Mouse (Mus musculus) liver, postnatal 0 days (tissue): ENCODE measurements around the gene Clp1. TPM values are rescaled to one million over a fixed set of nuclear protein-coding genes. Genes with fewer than 3 reads are reported as not detected.
"Not testable (repeated sequence)": the region's sequence is repeated elsewhere in the genome, so short reads cannot be mapped to it uniquely, and the experiment has no call there.

ENCODE experiments used
- ATAC-seq: fragments of 200-750 bp; cut with Nextera tagmentation; 2 replicates; pipeline ENCODE4 v1.8.0; 2017; ENCODE audit warnings: mild to moderate bottlenecking, moderate library complexity
- DNase-seq: peaks from one replicate; pipeline ENCODE4 v3.0.0-alpha.2; 2016
- H3K27ac ChIP-seq: fragments of 300-500 bp; sonication (generic); 2 replicates; pipeline ENCODE4 v1.5.1; 2014; ENCODE audit warnings: antibody characterized with exemption, moderate library complexity, mild to moderate bottlenecking, low read depth
- H3K27me3 ChIP-seq: fragments of 300-500 bp; sonication (generic); 2 replicates; pipeline ENCODE4 v1.6.1; 2014; ENCODE audit warnings: low read length, control low read depth, mixed read lengths; ENCODE audit not compliant: insufficient read depth
- H3K36me3 ChIP-seq: fragments of 300-500 bp; sonication (generic); replicated peaks from 2 replicates; pipeline ENCODE4 v1.6.1; 2014; ENCODE audit warnings: mild to moderate bottlenecking, control low read depth, low read length, moderate library complexity, mixed read lengths; ENCODE audit not compliant: insufficient read depth
- H3K4me1 ChIP-seq: fragments of 300-500 bp; sonication (generic); 2 replicates; pipeline ENCODE4 v1.6.1; 2014; ENCODE audit warnings: antibody characterized with exemption, mild to moderate bottlenecking, control low read depth; ENCODE audit not compliant: insufficient read depth
- H3K4me2 ChIP-seq: fragments of 300-500 bp; sonication (generic); 2 replicates; pipeline ENCODE4 v1.6.1; 2014; ENCODE audit warnings: low read depth, mild to moderate bottlenecking, low read length, moderate library complexity, mixed read lengths
- H3K4me3 ChIP-seq: fragments of 300-500 bp; sonication (generic); 2 replicates; pipeline ENCODE4 v1.5.1; 2014; ENCODE audit warnings: low read depth, low read length
- H3K9ac ChIP-seq: fragments of 300-500 bp; sonication (generic); replicated peaks from 2 replicates; pipeline ENCODE4 v1.6.1; 2014; ENCODE audit warnings: mild to moderate bottlenecking, moderate library complexity
- H3K9me3 ChIP-seq: fragments of 300-500 bp; sonication (generic); 2 replicates; pipeline ENCODE4 v1.6.1; 2016; ENCODE audit warnings: mild to moderate bottlenecking, control low read depth, low read length, mixed read lengths
- CTCF ChIP-seq: sonication (generic); IDR thresholded peaks from 2 replicates; pipeline ENCODE4 v1.5.1; 2016; ENCODE audit warnings: antibody characterized with exemption, low read depth
- EP300 ChIP-seq: IDR thresholded peaks from 2 replicates; pipeline ENCODE4 v1.6.1; 2016; ENCODE audit warnings: antibody characterized with exemption, low read depth, mild to moderate bottlenecking
- WGBS: fragments of 180-500 bp; shearing (Covaris S2); extraction: QIAGEN DNeasy Blood & Tissue Kit; methylation state at CpG from one replicate; pipeline ENCODE4 v1.1.7; 2014; ENCODE audit not compliant: insufficient replicate concordance; 5-methylcytosine and 5-hydroxymethylcytosine counted together
- polyA plus RNA-seq: library from polyadenylated mRNA; unstranded; fragments of >200 nt; fragmentation: Nextera tagmentation; extraction: Ambion mirVana; gene quantifications from 2 replicates; pipeline ENCODE4 v1.2.1, GENCODE M21; 2015

Clp1 gene
- polyA plus RNA-seq, 1 experiment from 2014 or later: 32.1 TPM

GRCm38 (mm10) chr2:84732394-84732793 is 5.2 kb upstream of the Clp1 start:
- DNase-seq: no peak
- no peaks in the 10 kb centered on the region for H3K9me3 ChIP-seq
- H3K27me3 ChIP-seq: 0 out of 2 replicates have a peak, but pooled peaks cover 12% of the 10 kb centered on the region
- no peak for ATAC-seq
- WGBS: 74% methylated on average over 1 of the region's 1 CpGs
- H3K36me3 ChIP-seq: 0 out of 2 replicates have a peak, but pooled peaks cover under 1% of the 10 kb centered on the region
- H3K27ac ChIP-seq: peak overlapping the region; percentile 93; the same call in 1 of the 2 replicates
- H3K9ac ChIP-seq: no peak overlapping the region
- H3K4me2 ChIP-seq: no peak overlapping the region
- H3K4me3 ChIP-seq: no peak overlapping the region
- no peak for TF ChIP-seq CTCF
- peak; percentile 66 for TF ChIP-seq EP300
- peaks cover 59% of the 10 kb centered on the region for H3K4me1 ChIP-seq

DNA sequence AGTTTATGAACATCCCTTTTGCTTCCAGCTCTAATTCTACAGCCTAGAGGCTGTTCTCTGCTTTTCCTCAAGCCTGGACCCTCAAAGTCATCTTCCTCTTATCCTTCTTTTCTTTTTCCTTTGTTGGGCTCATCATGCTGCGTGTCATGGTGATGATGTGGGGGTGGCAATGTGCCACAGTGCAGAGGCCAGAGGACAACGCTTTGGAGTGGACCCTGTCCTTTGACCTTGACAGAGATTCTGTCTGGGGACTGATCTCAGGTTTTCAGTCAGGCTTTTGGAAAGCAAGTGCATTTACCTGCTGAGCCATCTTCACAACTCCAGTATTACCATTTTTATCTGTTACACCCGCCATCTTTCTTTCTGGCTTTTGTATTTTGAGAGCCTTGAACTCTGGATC is 4.1 kb upstream of the Clp1 start:
- no peak overlapping the region for H3K9ac ChIP-seq
- no peak for TF ChIP-seq EP300
- no peak for TF ChIP-seq CTCF
- H3K27ac ChIP-seq: peak overlapping the region; percentile 50; the same call in 1 of the 2 replicates
- WGBS: 67% methylated on average over 3 of the region's 3 CpGs
- no peak overlapping the region for H3K4me2 ChIP-seq
- no peak for ATAC-seq
- H3K36me3 ChIP-seq: no peaks in the 10 kb centered on the region
- no peak for DNase-seq
- peaks cover 51% of the 10 kb centered on the region for H3K4me1 ChIP-seq
- H3K27me3 ChIP-seq: 0 out of 2 replicates have a peak, but pooled peaks cover 3% of the 10 kb centered on the region
- no peak overlapping the region for H3K4me3 ChIP-seq
- H3K9me3 ChIP-seq: no peaks in the 10 kb centered on the region

GRCm38 (mm10) chr2:84728191-84728590 is 1.0 kb upstream of the Clp1 start:
- not testable (repeated sequence) for H3K4me3 ChIP-seq, H3K27me3 ChIP-seq, ATAC-seq, H3K9me3 ChIP-seq, H3K9ac ChIP-seq, DNase-seq
- Histone ChIP-seq H3K36me3 (peaks cover 27% of the 10 kb centered on the region), H3K4me2 (peak overlapping the region; percentile 80), H3K4me1 (peaks cover 48% of the 10 kb centered on the region), H3K27ac (peak overlapping the region; percentile 84; the same call in 1 of the 2 replicates)
- 80% methylated on average over 5 of the region's 5 CpGs for WGBS

DNA sequence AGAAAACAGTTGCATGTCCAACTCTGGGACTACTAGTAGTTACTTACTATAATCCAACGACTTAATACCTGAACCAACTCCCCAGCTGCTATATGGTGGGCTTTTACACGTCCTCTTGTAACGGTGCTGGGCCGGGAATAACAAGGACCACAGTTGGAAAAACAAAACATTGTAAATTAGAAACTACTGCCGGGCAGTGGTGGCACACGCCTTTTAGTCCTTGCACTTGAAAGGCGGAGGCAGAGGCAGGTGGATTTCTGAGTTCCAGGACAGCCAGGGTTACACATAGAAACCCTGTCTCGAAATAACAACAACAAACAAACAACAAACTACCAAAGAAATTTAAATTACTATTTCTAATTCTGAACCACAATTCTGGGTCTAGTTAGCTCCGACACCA is 434 bp downstream of the Clp1 start:
- no peak for DNase-seq
- no peaks in the 10 kb centered on the region for H3K27me3 ChIP-seq
- peak overlapping the region; percentile 62 for H3K4me3 ChIP-seq
- peak overlapping the region; percentile 84 for H3K27ac ChIP-seq
- peak overlapping the region; percentile 80 for H3K4me2 ChIP-seq
- ATAC-seq: peak; percentile 20
- no peaks in the 10 kb centered on the region for H3K9me3 ChIP-seq
- 2% methylated on average over 9 of the region's 9 CpGs for WGBS
- TF ChIP-seq CTCF: no peak
- no peak for TF ChIP-seq EP300
- H3K36me3 ChIP-seq: peaks cover 34% of the 10 kb centered on the region
- peak overlapping the region; percentile 70 for H3K9ac ChIP-seq
- peaks cover 36% of the 10 kb centered on the region for H3K4me1 ChIP-seq

- no peak for ATAC-seq
- no peaks in the 10 kb centered on the region for H3K9me3 ChIP-seq
- peaks cover 31% of the 10 kb centered on the region for H3K4me1 ChIP-seq
- no peak for DNase-seq
- H3K27me3 ChIP-seq: no peaks in the 10 kb centered on the region
- H3K9ac ChIP-seq: peak overlapping the region; percentile 70
- WGBS: 90% methylated on average over 10 of the region's 10 CpGs
- peak overlapping the region; percentile 80 for H3K4me2 ChIP-seq
- no peak for TF ChIP-seq CTCF
- no peak for TF ChIP-seq EP300
- peaks cover 39% of the 10 kb centered on the region for H3K36me3 ChIP-seq
- peak overlapping the region; percentile 62 for H3K4me3 ChIP-seq
- no peak overlapping the region for H3K27ac ChIP-seq
Measured at GRCm38 (mm10) chr2:84725770-84726169, 1.4 kb downstream of the Clp1 start.

DNA sequence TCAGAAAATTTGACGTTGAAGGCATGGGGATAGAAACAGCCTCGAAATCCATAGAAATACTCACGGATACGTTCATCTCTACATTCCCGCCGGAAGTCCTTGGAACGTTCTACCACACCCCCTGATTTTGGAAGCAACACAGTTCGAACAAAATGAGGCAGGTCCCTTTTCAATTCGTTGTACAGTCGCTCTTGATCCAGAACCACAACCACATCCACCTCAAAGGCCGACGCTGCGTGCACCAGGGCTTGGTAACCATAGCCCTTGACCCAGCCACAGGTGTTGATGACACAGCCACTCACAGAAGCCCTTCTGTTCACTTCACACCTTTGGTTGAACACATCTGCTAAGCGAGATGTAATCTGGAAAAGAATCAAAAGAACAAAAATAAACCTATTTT is 3.3 kb downstream of the Clp1 start:
- Histone ChIP-seq H3K4me2 (no peak overlapping the region), H3K27me3 (no peaks in the 10 kb centered on the region), H3K9ac (no peak overlapping the region), H3K4me3 (no peak overlapping the region), H3K4me1 (peaks cover 25% of the 10 kb centered on the region), H3K36me3 (peaks cover 39% of the 10 kb centered on the region), H3K9me3 (no peaks in the 10 kb centered on the region), H3K27ac (no peak overlapping the region)
- DNase-seq (no peak), ATAC-seq (no peak)
- 93% methylated on average over 14 of the region's 14 CpGs for WGBS
- TF ChIP-seq CTCF (no peak), EP300 (no peak)

DNA sequence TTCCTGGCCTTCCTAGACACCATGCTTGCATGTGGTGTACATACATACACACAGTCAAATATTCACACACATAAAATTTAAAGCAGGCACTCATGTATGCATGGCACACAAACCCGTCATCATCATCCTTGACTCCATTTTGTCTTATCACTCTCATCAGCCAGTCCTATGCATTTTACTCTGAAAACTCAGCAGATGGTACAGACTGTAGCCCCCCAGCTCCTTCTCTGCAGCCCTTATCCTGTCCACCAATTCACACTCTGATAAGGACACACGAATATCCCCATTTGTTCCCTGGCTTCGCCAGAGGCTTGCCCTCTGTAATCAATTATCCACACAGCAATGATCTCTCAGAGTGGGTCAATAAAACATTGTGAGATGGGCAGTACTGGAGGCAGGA is 6.0 kb downstream of the Clp1 start:
- 52% methylated on average over 3 of the region's 3 CpGs for WGBS
- Histone ChIP-seq H3K27me3 (no peaks in the 10 kb centered on the region), H3K9ac (no peak overlapping the region), H3K27ac (no peak overlapping the region), H3K9me3 (no peaks in the 10 kb centered on the region), H3K4me1 (peaks cover 29% of the 10 kb centered on the region), H3K4me3 (no peak overlapping the region), H3K36me3 (peaks cover 39% of the 10 kb centered on the region), H3K4me2 (no peak overlapping the region)
- no peak for TF ChIP-seq CTCF
- TF ChIP-seq EP300: no peak
- ATAC-seq (no peak), DNase-seq (no peak)
